ENCODE assay signal across 23 mouse cellular contexts in the genomic region with DNA sequence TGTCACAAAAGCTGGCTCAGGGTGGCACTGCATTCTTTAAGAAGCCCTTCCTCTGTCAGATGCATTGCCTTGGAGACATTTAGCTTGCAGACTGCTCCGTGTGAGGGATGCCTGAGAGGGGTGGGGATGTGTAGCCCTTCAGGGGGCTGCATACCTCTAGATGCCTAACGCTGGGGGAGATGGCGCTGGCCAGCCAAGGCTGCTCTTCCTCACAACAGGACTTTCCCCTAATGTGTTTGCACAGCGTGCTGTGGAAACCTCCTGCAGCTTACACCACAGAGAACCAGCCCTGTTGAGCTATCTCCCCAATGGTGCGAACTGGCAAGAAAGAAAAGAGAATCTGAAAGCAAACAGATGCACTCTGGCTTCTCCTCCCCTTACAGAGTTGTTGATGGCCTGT. TPM values are rescaled to one million over a fixed set of nuclear protein-coding genes. Genes with fewer than 3 reads are reported as not detected.
DNase-seq lines count a peak whose midpoint lies in the region; ATAC-seq and TF ChIP-seq lines count a peak whose summit lies in the region.
"Had no signal": no experiment of that assay in that cellular context is flagged by ENCODE, and none has a peak within 500 bp of the region (broad histone marks: within the 10 kb centered on the region; RNA-seq: fewer than 3 reads in every experiment).

No protein-coding gene starts in this region.

- no peaks in the 10 kb centered on the region for H3K9me3 ChIP-seq in forebrain, embryonic 10.5 days
- H3K9me3 ChIP-seq in forebrain, embryonic 11.5 days (ENCODE audit: control insufficient read depth, low read length) = no peaks in the 10 kb centered on the region
- H3K9me3 ChIP-seq in hindbrain, embryonic 12.5 days (replicated peaks) = no peaks in the 10 kb centered on the region
- no peaks in the 10 kb centered on the region for H3K9me3 ChIP-seq in hindbrain, embryonic 13.5 days
- H3K9me3 ChIP-seq in E14TG2a.4 (ENCODE audit: low read length) = peaks cover 23% of the 10 kb centered on the region
- H3K9me3 ChIP-seq: embryonic facial prominence, embryonic 15.5 days; G1E; hindbrain, embryonic 15.5 days; liver, embryonic 12.5 days had no signal

- 0 out of 2 replicates have a peak overlapping the region, but pooled peaks have one; percentile 32 for H3K27ac ChIP-seq in forebrain, embryonic 10.5 days
- H3K27ac ChIP-seq in forebrain, embryonic 11.5 days (ENCODE audit: low read depth, low read length) = no peak overlapping the region
- peak overlapping the region; percentile 23; the same call in 1 of the 2 replicates for H3K27ac ChIP-seq in hindbrain, embryonic 12.5 days
- H3K27ac ChIP-seq in hindbrain, embryonic 13.5 days = no peak overlapping the region
- H3K27ac ChIP-seq: embryonic facial prominence, embryonic 15.5 days; hindbrain, embryonic 15.5 days; layer of hippocampus, adult 2 months; liver, embryonic 12.5 days had no signal

- TF ChIP-seq CTCF in E14TG2a.4 (conservative IDR thresholded peaks at IDR 0.05; ENCODE audit: low read length) = no peak

- H3K9ac ChIP-seq in forebrain, embryonic 11.5 days (ENCODE audit: low read length) = no peak overlapping the region
- H3K9ac ChIP-seq in hindbrain, embryonic 12.5 days = no peak overlapping the region
- H3K9ac ChIP-seq in hindbrain, embryonic 13.5 days = no peak overlapping the region
- H3K9ac ChIP-seq: embryonic facial prominence, embryonic 15.5 days; hindbrain, embryonic 15.5 days; liver, embryonic 12.5 days had no signal

- H3K4me1 ChIP-seq in forebrain, embryonic 10.5 days = peaks cover 20% of the 10 kb centered on the region
- no peaks in the 10 kb centered on the region for H3K4me1 ChIP-seq in forebrain, embryonic 11.5 days (replicated peaks; ENCODE audit: control insufficient read depth, insufficient read depth, low read length)
- peaks cover 14% of the 10 kb centered on the region for H3K4me1 ChIP-seq in hindbrain, embryonic 12.5 days
- peaks cover 13% of the 10 kb centered on the region for H3K4me1 ChIP-seq in hindbrain, embryonic 13.5 days (replicated peaks)
- H3K4me1 ChIP-seq in E14TG2a.4 (replicated peaks; ENCODE audit: low read depth, low read length) = peaks cover 77% of the 10 kb centered on the region

- no peak overlapping the region for H3K4me2 ChIP-seq in forebrain, embryonic 11.5 days (ENCODE audit: low read depth, low read length, severe bottlenecking)
- H3K4me2 ChIP-seq in hindbrain, embryonic 12.5 days (replicated peaks) = no peak overlapping the region
- no peak overlapping the region for H3K4me2 ChIP-seq in hindbrain, embryonic 13.5 days
- H3K4me2 ChIP-seq: embryonic facial prominence, embryonic 15.5 days; hindbrain, embryonic 15.5 days; liver, embryonic 12.5 days had no signal

- DNase-seq in forebrain, embryonic 10.5 days (ENCODE audit: extremely low spot score, low spot score) = no peak
- no peak for DNase-seq in forebrain, embryonic 11.5 days (ENCODE audit: low spot score)
- DNase-seq in ZHBTc4 (ENCODE audit: low read depth, low spot score) = peak; percentile 89
- no peak for DNase-seq in right cerebral cortex, postnatal 4 days
- no peak for DNase-seq in spleen, postnatal 36 days (ENCODE audit: low spot score in 2 of 2)
- DNase-seq: adrenal gland, postnatal 14 days; cerebellum, adult 9-11 months; gastrocnemius, postnatal 36 days; kidney, postnatal 25 days; lung, adult 18-20 months; lung, postnatal 4 days; thymus, adult 2 months; thymus, postnatal 4 days had no signal

- 10% methylated on average over 5 of the region's 5 CpGs for WGBS in forebrain, embryonic 10.5 days
- 9% methylated on average over 5 of the region's 5 CpGs for WGBS in forebrain, embryonic 11.5 days
- WGBS in hindbrain, embryonic 12.5 days = 5% methylated on average over 5 of the region's 5 CpGs
- 6% methylated on average over 5 of the region's 5 CpGs for WGBS in hindbrain, embryonic 13.5 days

- H3K27me3 ChIP-seq in forebrain, embryonic 10.5 days (ENCODE audit: poor library complexity, severe bottlenecking) = peaks cover 25% of the 10 kb centered on the region
- no peaks in the 10 kb centered on the region for H3K27me3 ChIP-seq in forebrain, embryonic 11.5 days (ENCODE audit: control insufficient read depth, insufficient read depth, low read length)
- no peaks in the 10 kb centered on the region for H3K27me3 ChIP-seq in hindbrain, embryonic 12.5 days
- H3K27me3 ChIP-seq in hindbrain, embryonic 13.5 days = 0 out of 2 replicates have a peak, but pooled peaks cover 3% of the 10 kb centered on the region
- H3K27me3 ChIP-seq in E14TG2a.4 (ENCODE audit: insufficient read depth, low read length) = no peaks in the 10 kb centered on the region
- H3K27me3 ChIP-seq: embryonic facial prominence, embryonic 15.5 days; hindbrain, embryonic 15.5 days; liver, embryonic 12.5 days; Patski had no signal

- ATAC-seq in forebrain, embryonic 11.5 days (replicated peaks; ENCODE audit: low FRiP score) = no peak
- no peak for ATAC-seq in hindbrain, embryonic 12.5 days (ENCODE audit: low FRiP score)
- ATAC-seq in hindbrain, embryonic 13.5 days (ENCODE audit: low FRiP score) = no peak
- ATAC-seq: intestine, embryonic 16.5 days; liver, embryonic 12.5 days; Patski had no signal

- H3K36me3 ChIP-seq in forebrain, embryonic 10.5 days (replicated peaks) = no peaks in the 10 kb centered on the region
- H3K36me3 ChIP-seq in forebrain, embryonic 11.5 days (ENCODE audit: control insufficient read depth, insufficient read depth, low read length) = no peaks in the 10 kb centered on the region
- no peaks in the 10 kb centered on the region for H3K36me3 ChIP-seq in hindbrain, embryonic 12.5 days
- no peaks in the 10 kb centered on the region for H3K36me3 ChIP-seq in hindbrain, embryonic 13.5 days
- no peaks in the 10 kb centered on the region; the same call in 1 of the 2 replicates for H3K36me3 ChIP-seq in E14TG2a.4 (ENCODE audit: insufficient read depth, low read length)
- H3K36me3 ChIP-seq: embryonic facial prominence, embryonic 15.5 days; G1E; hindbrain, embryonic 15.5 days; liver, embryonic 12.5 days had no signal

- no peak overlapping the region for H3K4me3 ChIP-seq in forebrain, embryonic 10.5 days
- H3K4me3 ChIP-seq in forebrain, embryonic 11.5 days (ENCODE audit: low read depth, low read length) = no peak overlapping the region
- H3K4me3 ChIP-seq in hindbrain, embryonic 12.5 days = no peak overlapping the region
- no peak overlapping the region for H3K4me3 ChIP-seq in hindbrain, embryonic 13.5 days
- H3K4me3 ChIP-seq in E14TG2a.4 (replicated peaks; ENCODE audit: low read length) = 0 out of 2 replicates have a peak overlapping the region, but pooled peaks have one; percentile 17
- H3K4me3 ChIP-seq: embryonic facial prominence, embryonic 15.5 days; hindbrain, embryonic 15.5 days; layer of hippocampus, adult 2 months; liver, embryonic 12.5 days had no signal

RNA-seq across cellular contexts. Expression of a gene that starts 51.9 kb away (rescaled TPM):
- 28.7 and 29.9 TPM in 2 replicates for polyA plus RNA-seq in forebrain, embryonic 10.5 days (2016; fragmentation: Nextera tagmentation; extraction: Ambion mirVana)
- polyA plus RNA-seq in forebrain, embryonic 11.5 days (2014; fragmentation: Nextera tagmentation; extraction: Ambion mirVana) = 51.8 and 54.6 TPM in 2 replicates
- 61.5 and 64.7 TPM in 2 replicates for polyA plus RNA-seq in hindbrain, embryonic 12.5 days (2016; fragmentation: Nextera tagmentation; extraction: Ambion mirVana)
- 20.8 and 26.1 TPM in 2 replicates for polyA plus RNA-seq in hindbrain, embryonic 13.5 days (2015; fragmentation: Nextera tagmentation; extraction: Ambion mirVana)

Comparison
In these comparisons a context has a peak if more than half of its experiments do, and no peak if none do; other contexts are left out.
1. H3K27ac ChIP-seq: peak in forebrain, embryonic 10.5 days (single experiment) and hindbrain, embryonic 12.5 days (single experiment); none in forebrain, embryonic 11.5 days (single experiment) and hindbrain, embryonic 13.5 days (single experiment).